Mouse (Mus musculus) forebrain, postnatal 0 days (tissue): Measurements from ENCODE around the gene Gstk1. TPM values are rescaled to one million over a fixed set of nuclear protein-coding genes. Genes with fewer than 3 reads are reported as not detected.

Experiments used
- ATAC-seq: fragments of 200-750 bp; cut with Nextera tagmentation; 2 replicates; pipeline ENCODE4 v1.8.0; 2017; ENCODE audit warnings: mild to moderate bottlenecking, moderate library complexity
- DNase-seq: peaks from one replicate; pipeline ENCODE4 v3.0.0-alpha.2; 2015
- H3K27ac ChIP-seq: fragments of 300-500 bp; sonication (generic); 2 replicates; pipeline ENCODE4 v1.5.1; 2014; ENCODE audit warnings: low read depth, mild to moderate bottlenecking, antibody characterized with exemption, low read length, moderate library complexity, mixed read lengths
- H3K27me3 ChIP-seq: fragments of 300-500 bp; sonication (generic); 2 replicates; pipeline ENCODE4 v1.6.1; 2014; ENCODE audit warnings: mild to moderate bottlenecking, low read length, mixed read lengths; ENCODE audit not compliant: insufficient read depth
- H3K36me3 ChIP-seq: fragments of 300-500 bp; sonication (generic); 2 replicates; pipeline ENCODE4 v1.6.1; 2014; ENCODE audit warnings: mild to moderate bottlenecking, moderate library complexity; ENCODE audit not compliant: insufficient read depth
- H3K4me1 ChIP-seq: fragments of 300-500 bp; sonication (generic); 2 replicates; pipeline ENCODE4 v1.6.1; 2014; ENCODE audit warnings: antibody characterized with exemption; ENCODE audit not compliant: insufficient read depth
- H3K4me2 ChIP-seq: fragments of 300-500 bp; sonication (generic); 2 replicates; pipeline ENCODE4 v1.6.1; 2014; ENCODE audit warnings: low read depth, mild to moderate bottlenecking, moderate library complexity
- H3K4me3 ChIP-seq: fragments of 300-500 bp; sonication (generic); 2 replicates; pipeline ENCODE4 v1.5.1; 2014; ENCODE audit warnings: low read depth, low read length, mixed read lengths
- H3K9ac ChIP-seq: fragments of 300-500 bp; sonication (generic); 2 replicates; pipeline ENCODE4 v1.6.1; 2014; ENCODE audit warnings: mild to moderate bottlenecking
- H3K9me3 ChIP-seq: fragments of 300-500 bp; sonication (generic); 2 replicates; pipeline ENCODE4 v1.6.1; 2016; ENCODE audit warnings: low read length
- CTCF ChIP-seq: sonication (generic); IDR thresholded peaks from 2 replicates; pipeline ENCODE4 v1.5.1; 2016; ENCODE audit warnings: antibody characterized with exemption, control low read depth, low read depth
- WGBS: fragments of 180-500 bp; shearing (Covaris S2); extraction: QIAGEN DNeasy Blood & Tissue Kit; methylation state at CpG from one replicate; pipeline ENCODE4 v1.1.7; 2014; 5-methylcytosine and 5-hydroxymethylcytosine counted together
- polyA plus RNA-seq: library from polyadenylated mRNA; unstranded; fragments of >200 nt; fragmentation: Nextera tagmentation; extraction: Ambion mirVana; gene quantifications from 2 replicates; pipeline ENCODE4 v1.2.1, GENCODE M21; 2015
- total RNA-seq: library from RNA; depleted of rRNA; stranded (reverse); fragments of >200 nt; gene quantifications from 2 replicates; pipeline ENCODE4 v1.2.3, GENCODE M21; 2014; rRNA removed

Gene Gstk1
- total and polyA plus RNA-seq, 2 experiments from 2014 or later, result 7.3 to 9.4 TPM

GRCm38 (mm10) chr6:42299362-42299761 is 53.6 kb downstream of the Gstk1 start:
- H3K27me3 ChIP-seq, result no peaks in the 10 kb centered on the region
- H3K36me3 ChIP-seq, result peaks cover 9% of the 10 kb centered on the region; the same call in 1 of the 2 replicates
- no peak for TF ChIP-seq CTCF
- no peaks in the 10 kb centered on the region for H3K4me1 ChIP-seq
- DNase-seq (no peak), ATAC-seq (no peak)
- 93% methylated on average over 5 of the region's 5 CpGs for WGBS
- H3K9ac ChIP-seq, result no peak overlapping the region
- no peak overlapping the region for H3K27ac ChIP-seq
- no peak overlapping the region for H3K4me2 ChIP-seq
- no peaks in the 10 kb centered on the region for H3K9me3 ChIP-seq
- H3K4me3 ChIP-seq, result no peak overlapping the region

Other genes with a start within 250 kb of the Gstk1 start
- gene Sva, start 207.5 kb upstream of the Gstk1 start, total RNA-seq, result not detected in 2 replicates
- not detected in 2 replicates for gene Sva, start 207.5 kb upstream of the Gstk1 start, polyA plus RNA-seq
- not detected in 2 replicates for gene Tas2r139, start 105.0 kb upstream of the Gstk1 start, total RNA-seq
- gene Tas2r139, start 105.0 kb upstream of the Gstk1 start, polyA plus RNA-seq, result not detected in 2 replicates
- gene Tas2r144, start 30.6 kb upstream of the Gstk1 start, total RNA-seq, result not detected in 2 replicates
- gene Tas2r144, start 30.6 kb upstream of the Gstk1 start, polyA plus RNA-seq, result not detected in 2 replicates
- not detected in 2 replicates for gene Tmem139, start 16.0 kb downstream of the Gstk1 start, total RNA-seq
- 0.24 TPM in 1 of 2 replicates, not detected in the other for gene Tmem139, start 16.0 kb downstream of the Gstk1 start, polyA plus RNA-seq
- gene Casp2, start 19.1 kb downstream of the Gstk1 start, total RNA-seq, result 35.0 and 54.0 TPM in 2 replicates
- 21.3 and 24.7 TPM in 2 replicates for gene Casp2, start 19.1 kb downstream of the Gstk1 start, polyA plus RNA-seq
- gene Clcn1, start 40.8 kb downstream of the Gstk1 start, total RNA-seq, result 1.8 and 3.3 TPM in 2 replicates
- gene Clcn1, start 40.8 kb downstream of the Gstk1 start, polyA plus RNA-seq, result 0.55 and 0.74 TPM in 2 replicates
- 59.2 and 72.2 TPM in 2 replicates for gene Fam131b, start 78.7 kb downstream of the Gstk1 start, total RNA-seq
- gene Fam131b, start 78.7 kb downstream of the Gstk1 start, polyA plus RNA-seq, result 5.3 and 5.6 TPM in 2 replicates
- 30.5 and 35.6 TPM in 2 replicates for gene Zyx, start 103.7 kb downstream of the Gstk1 start, total RNA-seq
- 43.5 and 51.6 TPM in 2 replicates for gene Zyx, start 103.7 kb downstream of the Gstk1 start, polyA plus RNA-seq
- gene Epha1, start 127.3 kb downstream of the Gstk1 start, total RNA-seq, result 0.62 and 0.86 TPM in 2 replicates
- 0.20 and 0.67 TPM in 2 replicates for gene Epha1, start 127.3 kb downstream of the Gstk1 start, polyA plus RNA-seq
- gene Tas2r143, start 154.3 kb downstream of the Gstk1 start, total RNA-seq, result not detected in 2 replicates
- gene Tas2r143, start 154.3 kb downstream of the Gstk1 start, polyA plus RNA-seq, result not detected in 2 replicates
- 0.77 TPM in 1 of 2 replicates, not detected in the other for gene Tas2r135, start 159.5 kb downstream of the Gstk1 start, total RNA-seq
- not detected in 2 replicates for gene Tas2r135, start 159.5 kb downstream of the Gstk1 start, polyA plus RNA-seq
- gene Tas2r126, start 188.6 kb downstream of the Gstk1 start, total RNA-seq, result not detected in 2 replicates
- not detected in 2 replicates for gene Tas2r126, start 188.6 kb downstream of the Gstk1 start, polyA plus RNA-seq
- gene Olfr458, start 219.3 kb downstream of the Gstk1 start, total RNA-seq, result not detected in 2 replicates
- gene Olfr458, start 219.3 kb downstream of the Gstk1 start, polyA plus RNA-seq, result not detected in 2 replicates
- gene Olfr457, start 230.4 kb downstream of the Gstk1 start, total RNA-seq, result not detected in 2 replicates
- not detected in 2 replicates for gene Olfr457, start 230.4 kb downstream of the Gstk1 start, polyA plus RNA-seq
- gene Olfr456, start 241.3 kb downstream of the Gstk1 start, total RNA-seq, result 0.15 TPM in 1 of 2 replicates, not detected in the other
- gene Olfr456, start 241.3 kb downstream of the Gstk1 start, polyA plus RNA-seq, result not detected in 2 replicates